Mouse (Mus musculus) activated CD4-positive, CD25-positive, alpha-beta regulatory T cell (primary cell): ENCODE measurements around the gene Blvra. TPM values are rescaled to one million over a fixed set of nuclear protein-coding genes. Genes with fewer than 3 reads are reported as not detected.

Experiments used
- polyA plus RNA-seq, 2 experiments: library from polyadenylated mRNA; unstranded; fragments of 100-300 nt; shearing (Covaris generic); gene quantifications; one replicate each; pipeline ENCODE4 v1.2.1; 2017

Gene Blvra
- polyA plus RNA-seq = 10 to 100 TPM; 81.4 to 92.6 TPM

DNA sequence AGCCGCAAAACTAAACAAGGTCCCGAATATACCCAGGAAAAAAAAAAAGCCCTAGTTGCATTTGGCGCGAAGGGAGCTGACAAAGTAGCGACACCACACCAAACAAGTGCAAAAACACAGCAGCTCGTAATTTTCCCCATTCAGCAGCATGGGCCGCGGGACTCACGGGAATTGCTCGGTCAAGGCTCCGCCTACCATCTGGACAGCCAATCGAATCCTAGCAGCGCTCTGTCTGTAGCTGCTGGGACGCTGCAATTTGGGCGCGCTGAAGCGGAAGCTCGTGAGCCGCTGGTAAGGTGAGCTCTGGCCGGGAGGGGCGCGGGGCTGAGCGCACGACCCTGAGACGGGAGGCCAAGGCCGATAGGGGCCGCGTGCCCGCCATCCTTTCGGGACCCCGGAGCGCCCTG, at the start of gene Blvra:
Blvra (plus strand) TSS at position 231 of the 407 bp plus-strand sequence.

GRCm38 (mm10) chr2:127133621-127134461, 63.4 kb downstream of the Blvra start, which contains the start of gene Ncaph:
Gene Ncaph (minus strand): TSS chr2:127133954.

GRCm38 (mm10) chr2:127143158-127144063, 72.9 kb downstream of the Blvra start, which contains the start of gene Itpripl1:
Gene Itpripl1 (minus strand): TSS chr2:127143442.

Other genes starting within 250 kb of the Blvra start
- gene Trpm7, start 194.4 kb upstream of the Blvra start, polyA plus RNA-seq = 10 to 100 TPM; 48.2 to 64.7 TPM
- 10 to 100 TPM; 54.4 to 69.6 TPM for gene Sppl2a, start 137.4 kb upstream of the Blvra start, polyA plus RNA-seq
- 10 to 100 TPM; 13.7 to 15.9 TPM for gene Ap4e1, start 61.9 kb upstream of the Blvra start, polyA plus RNA-seq
- 10 to 100 TPM; 19.1 to 20.0 TPM for gene Ncaph, start 63.3 kb downstream of the Blvra start, polyA plus RNA-seq
- gene Itpripl1, start 72.8 kb downstream of the Blvra start, polyA plus RNA-seq = 1 to 10 TPM; 6.7 to 7.8 TPM
- 1 to 10 TPM in 1 of 2 experiments, under 1 TPM in 1; 0.57 to 1.4 TPM for gene 1810024B03Rik, start 137.6 kb downstream of the Blvra start, polyA plus RNA-seq
- 10 to 100 TPM; 40.1 to 72.2 TPM for gene Snrnp200, start 137.7 kb downstream of the Blvra start, polyA plus RNA-seq
- gene Ciao1, start 177.2 kb downstream of the Blvra start, polyA plus RNA-seq = 10 to 100 TPM; 70.5 to 83.6 TPM
- 10 to 100 TPM; 30.2 to 49.1 TPM for gene Tmem127, start 177.2 kb downstream of the Blvra start, polyA plus RNA-seq
- gene Stard7, start 199.6 kb downstream of the Blvra start, polyA plus RNA-seq = 100 to 1,000 TPM in 1 of 2 experiments, 10 to 100 TPM in 1; 63.9 to 105 TPM